Mouse (Mus musculus) right cerebral cortex, postnatal 14 days (tissue): ENCODE results near the gene Sstr2.
A peak's percentile ranks its signal among the peaks of the same experiment; 100 is the strongest.

ENCODE experiments used
- DNase-seq: peaks from one replicate; pipeline ENCODE4 v3.0.0; 2022

Sstr2 gene

DNA sequence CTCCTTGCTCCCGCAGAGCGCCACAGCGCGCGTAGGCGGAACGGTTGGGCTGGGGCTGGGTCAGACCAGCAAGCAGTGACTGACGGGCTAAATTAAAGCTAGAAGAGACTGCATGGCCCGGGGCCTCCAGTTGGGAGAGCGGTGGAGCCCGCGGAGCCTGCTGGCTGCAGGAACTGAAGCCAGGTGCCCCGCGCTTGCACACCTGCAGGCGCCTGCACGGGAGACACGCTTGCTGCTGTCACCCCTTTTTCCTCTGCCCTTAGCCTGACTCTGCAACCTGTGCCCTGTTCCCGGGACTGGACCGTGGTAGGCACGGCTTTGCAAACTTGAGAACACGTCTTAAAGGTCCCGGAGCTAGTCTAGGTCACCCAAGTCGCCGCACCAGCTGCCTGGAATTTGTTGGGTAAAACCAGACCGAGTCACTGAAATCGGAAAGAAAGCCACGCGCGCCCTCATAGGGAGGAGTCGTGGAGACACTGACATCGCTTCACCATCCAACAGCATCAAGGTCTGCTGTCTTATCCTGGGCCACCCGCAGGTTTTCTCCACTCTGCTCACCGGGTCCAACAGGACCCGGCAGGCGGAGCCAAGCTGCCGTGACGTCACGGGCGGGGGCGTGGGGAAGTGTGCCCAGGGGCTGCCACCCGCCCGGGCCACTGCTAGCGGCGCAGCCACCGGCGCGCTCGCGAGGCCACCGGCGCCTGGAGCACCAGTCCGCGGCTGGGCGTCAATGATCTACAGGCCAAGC is at the start of gene Sstr2:
TSS of gene Sstr2 (plus strand) at position 671 of the 748 bp plus-strand sequence.
- peak; percentile 83 for DNase-seq

DNA sequence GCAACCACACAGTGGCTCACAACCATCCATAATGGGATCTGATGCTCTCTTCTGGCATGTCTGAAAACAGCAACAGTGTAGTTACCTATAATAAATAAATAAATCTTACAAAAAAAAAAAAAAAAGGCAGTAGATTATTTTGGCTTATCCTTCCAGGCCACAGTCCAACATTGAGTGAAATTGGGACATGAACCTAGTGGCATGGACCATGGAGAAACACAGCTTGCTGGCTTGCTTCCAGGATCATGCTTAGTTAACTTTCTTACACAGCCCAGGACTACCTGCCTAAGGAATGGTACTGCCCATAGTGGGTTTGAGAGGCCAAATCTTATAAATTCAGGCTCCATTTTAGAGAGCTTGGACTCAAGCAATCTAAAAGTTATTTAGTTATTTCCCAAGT is 47.5 kb upstream of the Sstr2 start:
- DNase-seq = no peak

DNA sequence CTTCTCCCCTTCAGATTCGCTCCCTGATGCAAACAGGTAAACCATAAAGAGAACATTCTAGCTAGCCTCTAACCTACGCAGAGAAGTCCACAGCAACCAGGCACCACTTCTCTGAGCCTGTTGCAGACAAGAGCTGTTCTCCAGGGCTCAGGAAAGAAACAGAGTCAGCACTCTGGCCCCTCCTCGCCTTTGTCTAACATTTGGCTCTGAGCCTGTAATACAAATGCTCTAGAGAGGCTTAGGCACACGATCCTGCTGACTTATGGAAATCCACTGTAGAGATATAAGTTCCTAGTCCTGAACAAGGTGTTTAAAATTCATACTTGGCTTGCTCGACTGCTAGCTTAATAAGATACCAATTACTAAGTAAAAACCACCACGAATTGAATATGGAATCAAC is 46.5 kb upstream of the Sstr2 start:
- DNase-seq = no peak

- DNase-seq = no peak
Observed at GRCm38 (mm10) chr11:113577221-113577620, 41.9 kb upstream of the Sstr2 start.

DNA sequence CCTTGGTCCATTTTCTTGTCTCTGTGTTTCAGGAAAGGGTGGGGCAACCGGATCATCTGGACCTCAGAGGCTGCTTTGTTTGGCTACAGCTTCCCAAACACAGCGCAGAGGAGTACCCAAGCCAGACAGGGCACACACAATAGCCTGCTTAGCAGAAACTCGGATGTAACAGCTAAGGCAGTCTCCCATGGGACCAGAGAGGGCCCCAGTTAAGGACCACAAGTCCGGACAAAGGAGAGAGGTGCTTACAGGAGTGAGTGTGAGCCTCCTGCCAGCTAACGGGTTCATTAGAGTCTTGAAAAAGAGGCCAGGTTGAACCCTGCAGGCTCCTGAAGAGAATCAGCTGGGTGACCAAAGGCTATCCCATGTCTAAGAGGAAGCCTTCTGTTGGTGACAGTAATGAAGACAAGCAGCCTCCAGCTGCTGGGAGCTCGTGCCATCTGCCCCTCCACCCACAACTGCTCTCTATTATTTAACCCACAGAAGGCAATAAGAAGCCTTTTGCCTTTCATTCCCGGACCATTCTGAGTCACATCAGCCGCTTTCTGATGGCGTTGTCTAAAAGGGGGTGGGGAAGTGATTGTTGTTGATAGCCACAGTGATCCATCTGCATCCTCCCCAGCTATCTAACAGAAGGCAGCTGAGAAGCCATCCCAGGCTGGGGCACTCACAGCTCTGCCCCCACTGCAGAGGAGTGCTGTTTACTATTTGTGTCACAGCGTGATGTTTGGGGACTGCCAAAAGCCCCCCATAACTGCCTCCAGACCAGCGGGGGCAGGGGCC is 35.1 kb upstream of the Sstr2 start:
- no peak for DNase-seq

- no peak for DNase-seq
Observed at GRCm38 (mm10) chr11:113586423-113586822, 32.7 kb upstream of the Sstr2 start.

- no peak for DNase-seq
Observed at GRCm38 (mm10) chr11:113588936-113589335, 30.2 kb upstream of the Sstr2 start.

GRCm38 (mm10) chr11:113595144-113595543 is 24.0 kb upstream of the Sstr2 start:
- DNase-seq = no peak

DNA sequence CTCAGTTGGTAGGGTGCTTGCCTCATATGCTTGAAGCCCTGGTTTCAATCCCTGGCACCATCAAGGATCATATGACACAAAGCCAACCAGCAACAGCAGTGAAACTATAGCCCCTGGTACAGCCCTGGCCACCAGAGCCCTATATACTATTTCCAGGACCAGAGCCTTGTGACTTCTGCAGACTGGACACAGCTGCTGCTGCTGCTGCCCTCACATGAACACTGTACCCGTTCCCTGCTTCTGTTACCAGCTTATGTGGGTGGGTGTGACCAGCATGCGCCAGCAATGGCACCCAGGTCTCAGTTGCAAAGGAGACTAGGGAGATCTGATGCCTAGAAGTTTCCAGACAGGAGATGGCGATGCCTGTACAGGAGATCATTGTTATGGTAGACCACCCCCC is 21.5 kb upstream of the Sstr2 start:
- DNase-seq = no peak

GRCm38 (mm10) chr11:113600526-113601245 is 18.5 kb upstream of the Sstr2 start:
- DNase-seq = no peak

- DNase-seq = no peak
Observed at GRCm38 (mm10) chr11:113601616-113602343, 17.4 kb upstream of the Sstr2 start.

DNA sequence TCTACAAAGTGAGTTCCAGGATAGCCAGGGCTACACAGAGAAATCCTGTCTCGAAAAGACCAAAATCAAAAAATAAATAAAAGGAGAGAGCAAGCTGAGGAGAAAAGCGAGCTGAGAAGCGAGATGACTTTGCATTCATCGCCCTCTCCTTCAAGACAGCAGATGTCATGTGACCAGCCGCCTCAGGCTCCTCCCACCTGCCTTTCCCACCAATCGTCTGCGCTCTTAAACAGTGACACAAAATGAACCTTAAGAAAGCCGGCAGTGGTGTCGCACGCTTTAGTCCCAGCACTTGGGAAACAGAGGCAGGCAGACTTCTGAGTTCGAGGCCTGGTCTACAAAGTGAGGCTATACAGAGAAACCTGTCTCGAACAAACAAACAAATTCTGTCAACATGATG is 11.6 kb upstream of the Sstr2 start:
- no peak for DNase-seq

DNA sequence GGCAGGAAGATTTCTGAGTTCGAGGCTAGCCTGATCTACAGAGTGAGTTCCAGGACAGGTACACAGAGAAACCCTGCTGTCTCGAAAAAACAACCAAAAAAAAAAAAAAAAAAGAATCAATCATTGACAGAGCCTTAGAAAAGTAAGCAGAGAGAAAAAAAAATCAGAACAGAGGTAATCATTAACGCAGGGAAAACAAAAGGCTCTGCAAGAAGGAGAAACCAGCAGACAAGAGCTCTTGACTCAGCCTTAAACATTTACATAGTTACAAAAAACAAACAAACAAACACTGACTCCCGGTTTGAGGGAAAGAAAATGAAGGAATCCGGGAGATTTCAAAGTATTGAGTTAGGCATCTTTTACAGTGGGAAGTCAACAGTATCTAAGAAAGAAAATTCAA is 9.6 kb upstream of the Sstr2 start:
- DNase-seq = no peak

- DNase-seq = no peak
Observed at GRCm38 (mm10) chr11:113610266-113610665, 8.9 kb upstream of the Sstr2 start.

- no peak for DNase-seq
Observed at GRCm38 (mm10) chr11:113611112-113611646, 8.0 kb upstream of the Sstr2 start.

DNA sequence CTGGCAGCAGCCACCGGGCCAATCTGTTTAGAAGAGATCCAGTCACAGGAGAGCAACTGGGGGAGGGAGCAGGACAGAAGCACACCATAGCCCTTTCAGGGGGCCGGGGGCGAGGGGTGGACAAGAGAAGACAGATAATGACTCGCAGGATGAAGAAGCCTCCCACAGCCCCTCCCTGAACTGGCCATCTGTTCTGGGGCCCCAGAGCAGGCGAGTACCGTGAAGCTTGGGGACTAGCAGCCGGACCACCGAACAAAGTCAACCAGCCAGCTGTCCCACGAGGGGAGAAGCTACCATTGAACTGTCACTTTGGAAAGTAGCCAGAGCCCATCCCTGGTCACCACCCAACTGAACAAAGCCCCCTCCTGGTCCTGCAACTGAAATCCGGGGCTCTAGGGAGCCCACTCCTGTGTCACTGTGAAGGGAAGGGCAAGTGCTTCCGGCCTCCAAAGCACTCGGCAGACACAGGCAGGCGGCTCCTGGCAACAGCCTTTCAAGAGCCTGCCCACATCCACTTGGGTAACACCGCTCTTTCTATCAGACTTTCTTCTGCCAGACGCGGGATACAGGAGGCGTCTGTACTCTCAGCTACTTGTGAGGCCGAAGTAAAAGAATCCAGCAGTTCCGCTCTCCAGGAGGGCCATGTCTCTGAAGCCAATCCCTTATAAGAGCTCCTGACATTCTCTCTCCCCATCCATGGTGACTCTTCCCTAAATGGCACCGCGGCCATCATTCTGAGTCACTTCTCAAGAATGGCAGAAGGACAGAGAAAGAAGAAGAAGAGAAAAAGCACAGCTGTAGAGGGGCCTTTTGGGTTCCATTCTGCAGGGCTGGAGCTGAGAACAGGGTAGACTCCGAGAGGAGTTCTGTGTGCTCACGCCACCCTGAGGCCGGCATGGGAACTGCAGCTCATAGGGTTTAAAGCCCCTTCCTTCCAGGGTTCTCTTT is 7.2 kb upstream of the Sstr2 start:
- DNase-seq = peak; percentile 49

DNA sequence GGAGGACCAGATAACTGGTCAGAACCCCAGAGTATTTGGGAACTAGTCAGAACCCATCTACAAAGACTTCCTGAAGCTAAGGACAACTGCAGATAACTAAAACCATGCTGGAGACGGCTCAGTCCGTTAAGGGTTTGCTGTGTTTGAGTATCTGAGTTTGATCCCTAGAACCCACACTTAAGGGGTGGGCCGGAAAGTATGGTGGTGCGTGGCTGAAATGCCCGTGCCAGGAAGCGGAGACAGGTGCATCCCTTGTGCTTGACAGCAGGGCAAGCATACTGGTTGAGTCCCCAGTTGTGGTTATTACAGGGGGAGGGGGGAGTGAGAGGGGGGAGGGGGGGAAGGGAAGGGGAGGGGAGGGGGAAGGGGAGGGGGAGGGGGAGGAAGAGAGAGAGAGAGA is 4.7 kb upstream of the Sstr2 start:
- DNase-seq = no peak

DNA sequence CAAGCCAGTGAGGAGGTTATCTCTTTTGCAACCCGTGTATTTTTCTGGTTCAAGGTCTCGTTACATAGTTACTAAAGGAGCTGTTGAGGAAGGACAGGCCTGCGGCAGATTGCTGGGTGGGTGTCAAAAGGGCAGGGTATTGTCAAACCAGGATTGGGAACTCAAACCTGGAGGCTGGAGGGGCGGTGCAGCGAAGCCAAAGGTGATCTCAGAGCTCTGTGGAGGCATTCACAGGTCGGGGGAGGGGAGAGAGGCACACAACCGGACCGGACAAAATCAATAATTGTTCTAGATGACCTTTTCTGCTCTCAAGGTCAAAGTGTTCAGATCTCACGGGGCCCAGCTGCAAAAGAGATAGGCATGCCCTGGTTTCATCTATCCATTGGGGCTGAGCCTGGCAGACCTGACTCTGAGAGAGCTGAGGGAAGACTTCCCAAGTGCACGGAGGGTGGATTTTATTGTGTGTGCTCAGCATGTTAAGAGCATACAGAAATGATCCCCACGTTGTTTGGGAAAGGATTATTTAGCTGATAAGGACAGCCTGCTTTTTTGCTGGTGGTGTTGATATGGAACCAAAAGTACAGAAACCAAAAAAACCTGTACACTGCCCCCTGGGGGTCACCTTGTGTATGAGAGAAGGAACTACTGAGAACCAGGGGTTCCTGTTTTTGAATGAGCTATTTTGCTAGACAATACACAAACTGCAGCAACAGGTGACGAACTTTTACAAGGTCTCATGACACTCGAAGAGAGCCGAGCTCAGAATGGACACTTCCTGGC is 1.8 kb upstream of the Sstr2 start:
- DNase-seq = peak; percentile 81

DNA sequence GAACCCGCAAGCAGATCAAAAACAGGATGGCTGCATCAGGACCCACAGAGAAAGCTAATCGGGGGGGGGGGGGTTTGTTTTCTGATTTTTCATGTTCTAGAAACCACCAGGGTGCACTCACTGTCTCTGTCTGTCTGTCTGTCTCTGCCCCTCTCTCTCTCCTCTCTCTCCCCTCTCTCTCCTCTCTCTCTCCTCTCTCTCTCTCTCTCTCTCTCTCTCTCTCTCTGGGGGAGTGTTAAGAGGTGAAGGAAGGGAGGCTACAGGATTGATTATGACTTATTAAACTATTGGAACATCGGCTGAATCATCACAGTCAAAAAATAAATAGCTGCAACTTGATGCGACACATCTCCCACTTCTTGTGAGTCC is 855 bp upstream of the Sstr2 start:
- DNase-seq = no peak

DNA sequence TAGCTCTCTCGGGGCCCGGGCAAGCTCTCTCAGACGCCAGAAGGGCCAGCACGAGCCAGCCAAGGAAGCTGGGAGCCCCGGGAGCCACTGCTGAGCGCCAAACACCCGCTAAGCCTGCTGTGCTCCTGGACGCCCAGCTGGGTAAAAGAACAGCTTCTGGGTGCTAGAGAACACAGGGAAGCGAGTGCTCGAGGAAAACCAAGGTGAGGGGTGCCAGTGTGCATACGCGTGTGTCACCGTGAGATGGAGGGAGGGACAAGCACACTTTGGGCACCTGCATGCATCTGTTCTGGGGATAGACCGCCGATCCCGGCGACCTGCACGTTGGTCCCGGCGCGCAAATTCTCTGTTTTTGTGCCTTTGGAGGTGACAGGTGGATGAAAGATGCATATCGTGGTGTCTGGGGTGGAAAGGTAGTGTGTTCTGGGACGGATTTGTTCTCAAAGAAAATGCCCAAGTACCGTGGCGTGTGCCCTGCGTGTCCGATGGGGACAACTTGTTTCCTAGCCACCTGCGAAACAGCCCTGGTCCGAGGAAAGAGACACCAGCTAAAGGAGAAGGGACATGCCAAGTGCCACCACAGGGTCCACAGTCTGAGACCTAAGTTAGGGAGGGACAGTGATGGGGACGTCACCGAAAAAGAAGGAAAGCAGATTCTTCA is 408 bp downstream of the Sstr2 start:
- no peak for DNase-seq
